Mouse (Mus musculus) lung, embryonic 14.5 days (tissue): Measurements from ENCODE around the gene Mb. TPM values are rescaled to one million over a fixed set of nuclear protein-coding genes. Genes with fewer than 3 reads are reported as not detected.

Experiments
- ATAC-seq: fragments of 200-750 bp; cut with Nextera tagmentation; 2 replicates; pipeline ENCODE4 v1.8.0; 2017; ENCODE audit warnings: mild to moderate bottlenecking, moderate TSS enrichment, moderate library complexity; ENCODE audit not compliant: insufficient read depth
- DNase-seq: peaks from one replicate; pipeline ENCODE4 v3.0.0-alpha.2; 2015
- H3K27ac ChIP-seq: fragments of 300-500 bp; sonication (generic); 2 replicates; pipeline ENCODE4 v1.5.1; 2014; ENCODE audit warnings: low read depth, mild to moderate bottlenecking, moderate library complexity
- H3K27me3 ChIP-seq: fragments of 300-500 bp; sonication (generic); 2 replicates; pipeline ENCODE4 v1.6.1; 2014; ENCODE audit warnings: low read length, control low read depth; ENCODE audit not compliant: insufficient read depth
- H3K36me3 ChIP-seq: fragments of 300-500 bp; sonication (generic); 2 replicates; pipeline ENCODE4 v1.6.1; 2014; ENCODE audit warnings: control low read depth; ENCODE audit not compliant: insufficient read depth
- H3K4me1 ChIP-seq: fragments of 300-500 bp; sonication (generic); 2 replicates; pipeline ENCODE4 v1.6.1; 2014; ENCODE audit warnings: antibody characterized with exemption, control low read depth; ENCODE audit not compliant: insufficient read depth
- H3K4me2 ChIP-seq: fragments of 300-500 bp; sonication (generic); 2 replicates; pipeline ENCODE4 v1.6.1; 2014; ENCODE audit warnings: mild to moderate bottlenecking
- H3K4me3 ChIP-seq: fragments of 300-500 bp; sonication (generic); 2 replicates; pipeline ENCODE4 v1.5.1; 2014; ENCODE audit warnings: low read depth, low read length
- H3K9ac ChIP-seq: fragments of 300-500 bp; sonication (generic); 2 replicates; pipeline ENCODE4 v1.6.1; 2014
- H3K9me3 ChIP-seq: fragments of 300-500 bp; sonication (generic); 2 replicates; pipeline ENCODE4 v1.6.1; 2016; ENCODE audit warnings: low read depth, low read length, control low read depth
- CTCF ChIP-seq: IDR thresholded peaks from 2 replicates; pipeline ENCODE4 v1.5.1; 2016; ENCODE audit warnings: antibody characterized with exemption, low read depth
- WGBS: fragments of 180-500 bp; shearing (Covaris S2); extraction: QIAGEN DNeasy Blood & Tissue Kit; methylation state at CpG from one replicate; pipeline ENCODE4 v1.1.7; 2014; 5-methylcytosine and 5-hydroxymethylcytosine counted together
- polyA plus RNA-seq: library from polyadenylated mRNA; unstranded; fragments of >200 nt; fragmentation: Nextera tagmentation; extraction: Ambion mirVana; gene quantifications from 2 replicates; pipeline ENCODE4 v1.2.1, GENCODE M21; 2014

Mb gene
- polyA plus RNA-seq, 1 experiment from 2014 or later, result 1.3 TPM

DNA sequence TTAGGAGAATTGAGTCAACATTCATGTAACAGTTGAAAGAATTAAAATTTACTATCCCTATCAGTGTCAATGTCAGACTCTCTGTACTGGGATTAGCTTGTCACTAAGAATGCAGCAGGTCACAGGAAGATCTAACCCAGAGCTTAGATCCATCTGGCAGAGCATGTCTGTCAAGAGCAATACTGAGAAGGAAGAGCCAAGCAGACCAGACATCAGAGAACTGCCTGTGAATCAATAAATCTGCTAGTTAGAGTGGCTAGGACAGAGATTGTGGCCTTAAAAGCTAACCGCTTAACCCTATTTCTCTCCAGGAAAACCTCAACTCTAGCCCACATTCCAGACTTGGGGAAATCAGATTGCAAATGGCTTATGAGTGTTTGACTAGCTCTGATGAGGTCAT, 36.0 kb upstream of the Mb start:
- no peaks in the 10 kb centered on the region for H3K9me3 ChIP-seq
- DNase-seq (no peak), ATAC-seq (no peak)
- H3K4me1 ChIP-seq, result no peaks in the 10 kb centered on the region
- H3K9ac ChIP-seq, result no peak overlapping the region
- H3K36me3 ChIP-seq, result peaks cover 63% of the 10 kb centered on the region
- no peak overlapping the region for H3K4me2 ChIP-seq
- H3K27me3 ChIP-seq, result no peaks in the 10 kb centered on the region
- WGBS, result 83% methylated on average over 1 of the region's 1 CpGs
- no peak overlapping the region for H3K4me3 ChIP-seq
- H3K27ac ChIP-seq, result no peak overlapping the region
- no peak for TF ChIP-seq CTCF

DNA sequence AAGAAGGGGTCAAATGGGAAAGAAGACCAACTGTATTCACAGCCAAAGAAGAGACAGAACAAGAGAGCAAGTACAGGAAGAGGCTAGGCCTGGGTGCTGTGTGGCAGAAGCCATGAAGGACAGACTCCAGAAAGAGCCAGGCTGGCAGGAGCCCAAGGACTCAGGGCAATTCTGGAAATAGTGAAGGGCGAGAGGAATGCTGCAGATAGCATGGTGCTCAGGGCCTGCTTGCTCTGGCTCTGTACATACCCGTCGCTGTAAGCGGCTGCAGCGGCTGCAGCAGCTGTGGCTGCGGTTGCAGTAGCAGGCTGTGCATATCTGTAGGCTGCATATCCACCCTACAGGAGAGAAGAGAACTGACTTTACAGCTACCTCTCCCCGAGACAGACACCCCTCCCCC, 35.3 kb upstream of the Mb start:
- 86% methylated on average over 7 of the region's 7 CpGs for WGBS
- H3K4me1 ChIP-seq, result no peaks in the 10 kb centered on the region
- H3K36me3 ChIP-seq, result peaks cover 64% of the 10 kb centered on the region
- DNase-seq, result no peak
- no peaks in the 10 kb centered on the region for H3K27me3 ChIP-seq
- H3K4me2 ChIP-seq, result no peak overlapping the region
- H3K9ac ChIP-seq, result no peak overlapping the region
- no peak for ATAC-seq
- H3K27ac ChIP-seq, result no peak overlapping the region
- H3K9me3 ChIP-seq, result no peaks in the 10 kb centered on the region
- TF ChIP-seq CTCF, result no peak
- no peak overlapping the region for H3K4me3 ChIP-seq

DNA sequence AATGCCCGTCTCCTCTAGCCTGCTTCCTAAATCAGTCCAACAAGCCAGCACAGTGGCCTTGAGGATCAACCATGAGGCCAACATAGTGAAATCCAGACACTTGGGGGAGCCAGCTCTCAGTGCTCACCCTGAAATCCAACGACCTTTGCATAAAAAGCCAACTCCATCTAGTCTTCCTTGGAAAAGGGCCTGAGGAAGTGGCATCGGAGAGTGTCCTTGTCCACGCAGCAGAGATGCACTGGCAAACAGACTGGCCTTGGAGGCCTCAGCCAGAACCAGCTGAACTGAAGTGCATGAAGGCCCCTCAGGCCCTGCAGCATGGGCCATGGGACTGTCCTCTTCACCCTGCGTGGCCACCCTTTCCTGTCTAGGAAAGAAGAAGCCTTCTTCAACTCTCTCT, 31.0 kb upstream of the Mb start:
- Histone ChIP-seq H3K4me1 (no peaks in the 10 kb centered on the region), H3K27ac (no peak overlapping the region), H3K27me3 (no peaks in the 10 kb centered on the region), H3K9ac (no peak overlapping the region), H3K4me2 (no peak overlapping the region), H3K9me3 (no peaks in the 10 kb centered on the region), H3K4me3 (no peak overlapping the region), H3K36me3 (peaks cover 74% of the 10 kb centered on the region)
- WGBS, result 83% methylated on average over 5 of the region's 5 CpGs
- DNase-seq (no peak), ATAC-seq (no peak)
- TF ChIP-seq CTCF, result no peak

DNA sequence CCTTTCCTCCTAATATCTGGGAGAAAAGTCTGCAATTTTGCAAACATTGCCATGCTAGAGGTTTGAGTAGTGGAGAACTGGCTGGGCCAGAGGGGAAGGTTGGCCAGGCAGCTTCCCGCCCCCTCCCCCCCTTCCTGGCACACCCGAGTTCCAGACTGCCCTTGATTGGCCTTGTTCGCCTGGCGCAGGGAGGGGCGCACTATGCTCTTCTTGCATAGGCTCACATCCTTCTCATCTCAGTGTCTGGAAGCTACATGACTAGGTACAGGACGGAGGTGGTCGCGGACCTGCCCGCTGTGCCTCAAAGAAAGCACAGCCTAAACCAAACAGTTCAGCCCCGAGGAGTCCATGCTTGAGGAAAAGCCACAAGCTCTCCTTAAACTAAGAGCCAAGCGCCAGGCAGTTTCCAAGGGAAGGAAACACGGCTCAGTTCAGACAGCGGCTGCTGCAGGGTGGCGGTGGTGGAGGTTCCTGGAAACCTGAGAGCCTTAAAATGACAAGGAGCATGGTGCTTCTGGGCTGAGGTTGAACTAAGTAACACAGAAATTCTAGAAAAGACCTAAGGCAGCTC, 30.3 kb upstream of the Mb start:
- ATAC-seq, result no peak
- H3K4me1 ChIP-seq, result no peaks in the 10 kb centered on the region
- no peak for TF ChIP-seq CTCF
- H3K36me3 ChIP-seq, result peaks cover 72% of the 10 kb centered on the region
- no peak overlapping the region for H3K27ac ChIP-seq
- whole genome bisulfite sequencing, result 73% methylated on average over 14 of the region's 14 CpGs
- no peaks in the 10 kb centered on the region for H3K9me3 ChIP-seq
- DNase-seq, result no peak
- H3K4me2 ChIP-seq, result no peak overlapping the region
- H3K4me3 ChIP-seq, result no peak overlapping the region
- no peak overlapping the region for H3K9ac ChIP-seq
- no peaks in the 10 kb centered on the region for H3K27me3 ChIP-seq

DNA sequence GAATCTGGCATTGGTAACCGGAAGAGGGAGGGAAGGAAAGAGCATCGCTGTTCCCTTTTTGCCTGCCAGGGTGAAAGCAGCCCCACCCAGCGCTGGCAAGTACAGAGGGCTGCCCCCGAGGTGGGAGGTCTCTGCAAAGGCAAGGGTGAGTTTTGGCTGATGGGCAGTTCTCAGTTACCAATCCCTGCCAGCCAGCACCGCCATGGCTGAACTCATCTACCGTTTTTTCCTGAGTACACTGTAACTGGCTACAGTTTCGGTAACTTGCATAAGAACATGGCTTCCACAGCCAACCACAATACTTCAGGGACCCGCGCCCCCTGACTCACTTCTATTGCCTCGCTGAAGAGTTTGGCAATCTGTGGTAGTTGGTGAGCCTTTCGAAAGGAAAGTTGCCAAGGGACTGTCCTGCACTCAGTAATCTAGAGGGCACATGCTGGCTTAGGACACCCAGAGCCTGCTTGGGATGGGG, 29.5 kb upstream of the Mb start:
- no peak overlapping the region for H3K4me2 ChIP-seq
- H3K27ac ChIP-seq, result no peak overlapping the region
- 78% methylated on average over 11 of the region's 11 CpGs for WGBS
- peaks cover 67% of the 10 kb centered on the region for H3K36me3 ChIP-seq
- no peak overlapping the region for H3K9ac ChIP-seq
- H3K4me1 ChIP-seq, result no peaks in the 10 kb centered on the region
- H3K4me3 ChIP-seq, result no peak overlapping the region
- no peak for TF ChIP-seq CTCF
- no peaks in the 10 kb centered on the region for H3K9me3 ChIP-seq
- DNase-seq, result no peak
- no peaks in the 10 kb centered on the region for H3K27me3 ChIP-seq
- ATAC-seq, result no peak

DNA sequence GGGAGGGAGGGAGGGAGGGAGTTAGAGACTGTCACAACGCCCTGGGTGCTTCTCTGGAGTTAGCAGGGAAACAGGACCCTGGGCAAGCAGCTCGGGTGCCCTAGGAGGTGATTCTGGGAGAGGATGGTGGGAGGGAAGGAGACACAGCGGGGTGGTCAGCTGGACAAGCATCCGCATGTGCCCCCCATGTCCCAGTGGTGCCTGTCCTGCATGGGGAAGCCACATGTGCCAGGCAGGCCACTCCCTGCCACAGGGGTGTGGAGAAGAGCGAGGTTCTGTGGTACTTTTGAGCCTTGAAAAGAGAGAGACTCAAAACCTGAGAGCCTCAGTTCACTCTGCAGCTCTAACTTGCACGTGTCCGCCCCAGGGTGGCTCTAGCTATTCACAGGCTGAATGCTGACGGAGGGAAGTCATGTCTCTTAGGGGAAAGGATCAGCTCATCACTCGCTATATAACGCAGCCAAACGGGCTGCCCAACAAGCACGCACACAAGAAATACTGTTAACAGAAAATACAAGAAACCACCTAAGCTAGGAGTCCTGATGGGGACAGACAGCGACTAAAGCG, 28.9 kb upstream of the Mb start:
- TF ChIP-seq CTCF, result no peak
- no peaks in the 10 kb centered on the region for H3K9me3 ChIP-seq
- no peaks in the 10 kb centered on the region for H3K27me3 ChIP-seq
- WGBS, result 81% methylated on average over 14 of the region's 14 CpGs
- H3K9ac ChIP-seq, result no peak overlapping the region
- ATAC-seq (no peak), DNase-seq (no peak)
- H3K4me1 ChIP-seq, result no peaks in the 10 kb centered on the region
- H3K4me2 ChIP-seq, result no peak overlapping the region
- no peak overlapping the region for H3K27ac ChIP-seq
- no peak overlapping the region for H3K4me3 ChIP-seq
- H3K36me3 ChIP-seq, result peaks cover 61% of the 10 kb centered on the region

DNA sequence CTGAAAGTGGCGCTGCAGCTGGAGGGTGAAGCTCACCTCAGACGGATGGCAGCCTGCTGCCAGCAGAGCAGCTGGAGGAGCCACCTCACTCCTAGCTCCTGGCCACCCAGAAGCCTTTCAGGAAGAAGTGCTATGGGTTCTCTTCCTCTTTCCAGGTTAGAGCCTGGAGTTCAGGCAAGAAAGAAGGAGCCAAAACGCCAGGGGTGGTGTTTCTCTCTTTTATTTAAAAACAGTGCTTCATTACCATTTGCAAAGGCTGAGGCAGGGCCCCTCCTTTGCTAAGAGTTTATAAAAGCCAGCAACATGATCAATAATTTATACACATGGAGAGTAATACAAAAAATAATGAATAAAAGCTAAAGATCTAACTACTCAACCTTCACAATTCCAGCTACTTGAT, 28.3 kb upstream of the Mb start:
- Histone ChIP-seq H3K27me3 (no peaks in the 10 kb centered on the region), H3K36me3 (peaks cover 59% of the 10 kb centered on the region), H3K27ac (no peak overlapping the region), H3K4me1 (no peaks in the 10 kb centered on the region), H3K4me3 (no peak overlapping the region), H3K4me2 (no peak overlapping the region), H3K9me3 (no peaks in the 10 kb centered on the region), H3K9ac (no peak overlapping the region)
- no peak for DNase-seq
- ATAC-seq, result no peak
- WGBS, result 75% methylated on average over 3 of the region's 3 CpGs
- TF ChIP-seq CTCF, result no peak
